Mouse (Mus musculus): ENCODE measurements around the gene Mettl23. TPM values are rescaled to one million over a fixed set of nuclear protein-coding genes. Genes with fewer than 3 reads are reported as not detected.

Mettl23 gene
- total RNA-seq, 1 experiment = 34.4 TPM

DNA sequence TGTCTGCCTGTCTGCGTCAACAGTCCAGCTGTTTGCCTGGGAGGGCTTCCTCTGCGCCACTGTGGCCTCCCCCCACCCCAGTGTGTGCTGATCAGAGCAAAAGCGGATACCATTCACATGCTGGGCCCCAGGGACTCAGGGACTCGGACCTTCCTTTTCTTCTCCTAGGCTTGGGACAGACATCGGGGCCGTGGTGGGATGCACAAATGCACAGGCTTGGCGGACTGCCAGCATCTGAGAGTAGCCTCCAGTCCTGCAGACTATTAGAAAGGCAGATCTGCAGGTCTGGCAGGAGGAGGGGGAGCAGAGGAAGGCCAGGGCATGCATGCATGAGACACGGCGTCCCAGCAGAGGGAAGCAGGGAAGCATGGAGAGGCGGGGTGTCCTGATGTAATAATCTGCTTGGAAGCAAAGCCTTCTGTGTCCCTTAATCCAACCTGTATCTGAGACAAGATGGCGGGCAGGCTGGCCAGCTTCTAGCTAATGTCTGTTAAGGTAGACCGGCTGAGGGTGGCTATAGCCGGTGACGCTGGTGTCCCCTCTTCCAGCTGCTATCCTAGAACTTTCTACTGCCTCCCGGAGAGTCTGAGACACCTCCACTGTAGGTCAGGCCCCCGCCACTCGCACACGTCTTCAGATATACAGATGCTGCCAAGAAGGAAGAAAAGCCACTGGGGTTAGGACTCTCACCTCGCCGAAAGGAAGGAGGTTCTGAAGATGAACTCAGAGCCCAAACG, 30.1 kb upstream of the Mettl23 start:
- no peak for DNase-seq (ENCODE audit: low read depth, low spot score)
- Histone ChIP-seq H3K4me3 (ENCODE audit: insufficient read depth in 1 of 2, low read depth in 1 of 2, low read length in 2 of 2, poor library complexity in 1 of 2, severe bottlenecking in 1 of 2) (0 out of 4 replicates have a peak overlapping the region, but pooled peaks of 1 of the 2 experiments have one; percentile 24), H3K9ac (ENCODE audit: insufficient read depth, low read depth, low read length, poor library complexity, severe bottlenecking) (peak overlapping the region; percentile 28; the same call in 1 of the 2 replicates), H3K9me3 (ENCODE audit: control insufficient read depth, insufficient read depth, low read depth, low read length) (no peaks in the 10 kb centered on the region), H3K27ac (ENCODE audit: insufficient read depth, low read depth, low read length, poor library complexity, severe bottlenecking) (no peak overlapping the region), H3K36me3 (ENCODE audit: control insufficient read depth, insufficient read depth, low read length, poor library complexity, severe bottlenecking) (no peaks in the 10 kb centered on the region), H3K4me1 (ENCODE audit: control insufficient read depth in 2 of 2, insufficient read depth in 2 of 2, low read length in 2 of 2, poor library complexity in 1 of 2) (peaks cover 0 to 26% of the 10 kb centered on the region in 2 experiments; a peak in 2 of 4 replicates)
- in situ Hi-C loops (cut with MboI; ENCODE audit: low sequenced_read_pairs in 2 of 2, unreplicated experiment in 2 of 2) = loop anchor here (10.0 to 25.0 kb wide), 2 partner anchors 168 to 176 kb away; partner anchors contain the start of gene Rhbdf2 (in 1 of the 2)
- TF ChIP-seq ZNF384 (IDR thresholded peaks at IDR 0.05; ENCODE audit: low read depth, low read length) (no peak), ZC3H11A (IDR thresholded peaks at IDR 0.05; ENCODE audit: borderline replicate concordance, low read depth, low read length) (no peak), CHD2 (IDR thresholded peaks at IDR 0.05; ENCODE audit: low read depth, low read length) (no peak), MAFK (IDR thresholded peaks at IDR 0.05; ENCODE audit: insufficient read depth, low read depth, low read length) (no peak), HCFC1 (IDR thresholded peaks at IDR 0.05; ENCODE audit: borderline replicate concordance, insufficient read depth, low read length) (no peak)

DNA sequence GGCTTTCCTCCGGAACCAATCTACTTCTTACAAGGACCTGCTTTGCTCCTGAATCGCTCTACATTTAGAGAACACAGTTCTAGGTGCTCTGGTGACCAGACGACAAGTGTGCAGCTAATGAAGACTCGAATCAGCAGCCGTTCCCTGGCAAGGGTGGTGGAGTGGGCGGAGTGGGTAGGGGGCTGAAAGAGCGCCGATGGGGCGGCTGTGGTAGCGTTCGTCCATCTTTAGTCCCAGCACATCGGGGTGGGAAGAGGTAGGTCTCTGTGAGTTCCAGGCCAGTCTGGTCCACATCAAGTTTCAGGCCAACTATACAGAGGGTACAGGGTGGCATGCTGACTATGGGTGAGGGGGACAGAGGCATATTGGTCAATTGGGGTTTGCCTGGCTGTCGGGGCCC, 29.5 kb upstream of the Mettl23 start:
- no peak for DNase-seq (ENCODE audit: low read depth, low spot score)
- no peaks in the 10 kb centered on the region for H3K9me3 ChIP-seq (ENCODE audit: control insufficient read depth, insufficient read depth, low read depth, low read length)
- no peaks in the 10 kb centered on the region for H3K36me3 ChIP-seq (ENCODE audit: control insufficient read depth, insufficient read depth, low read length, poor library complexity, severe bottlenecking)
- H3K4me3 ChIP-seq (ENCODE audit: insufficient read depth in 1 of 2, low read depth in 1 of 2, low read length in 2 of 2, poor library complexity in 1 of 2, severe bottlenecking in 1 of 2) = peak overlapping the region in 1 of 2 experiments; percentile 24; a peak in 1 of 4 replicates
- in situ Hi-C loops (cut with MboI; ENCODE audit: low sequenced_read_pairs in 2 of 2, unreplicated experiment in 2 of 2) = loop anchor here (10.0 to 25.0 kb wide), 2 partner anchors 169 to 176 kb away; partner anchors contain the start of gene Rhbdf2 (in 1 of the 2)
- no peak overlapping the region for H3K9ac ChIP-seq (ENCODE audit: insufficient read depth, low read depth, low read length, poor library complexity, severe bottlenecking)
- H3K4me1 ChIP-seq (ENCODE audit: control insufficient read depth in 2 of 2, insufficient read depth in 2 of 2, low read length in 2 of 2, poor library complexity in 1 of 2) = peaks cover 0 to 26% of the 10 kb centered on the region in 2 experiments; a peak in 2 of 4 replicates
- TF ChIP-seq ZC3H11A (IDR thresholded peaks at IDR 0.05; ENCODE audit: borderline replicate concordance, low read depth, low read length) = no peak
- TF ChIP-seq CHD2 (IDR thresholded peaks at IDR 0.05; ENCODE audit: low read depth, low read length) = no peak
- no peak for TF ChIP-seq ZNF384 (IDR thresholded peaks at IDR 0.05; ENCODE audit: low read depth, low read length)
- TF ChIP-seq MAFK (IDR thresholded peaks at IDR 0.05; ENCODE audit: insufficient read depth, low read depth, low read length) = no peak
- no peak for TF ChIP-seq HCFC1 (IDR thresholded peaks at IDR 0.05; ENCODE audit: borderline replicate concordance, insufficient read depth, low read length)
- no peak overlapping the region for H3K27ac ChIP-seq (ENCODE audit: insufficient read depth, low read depth, low read length, poor library complexity, severe bottlenecking)

DNA sequence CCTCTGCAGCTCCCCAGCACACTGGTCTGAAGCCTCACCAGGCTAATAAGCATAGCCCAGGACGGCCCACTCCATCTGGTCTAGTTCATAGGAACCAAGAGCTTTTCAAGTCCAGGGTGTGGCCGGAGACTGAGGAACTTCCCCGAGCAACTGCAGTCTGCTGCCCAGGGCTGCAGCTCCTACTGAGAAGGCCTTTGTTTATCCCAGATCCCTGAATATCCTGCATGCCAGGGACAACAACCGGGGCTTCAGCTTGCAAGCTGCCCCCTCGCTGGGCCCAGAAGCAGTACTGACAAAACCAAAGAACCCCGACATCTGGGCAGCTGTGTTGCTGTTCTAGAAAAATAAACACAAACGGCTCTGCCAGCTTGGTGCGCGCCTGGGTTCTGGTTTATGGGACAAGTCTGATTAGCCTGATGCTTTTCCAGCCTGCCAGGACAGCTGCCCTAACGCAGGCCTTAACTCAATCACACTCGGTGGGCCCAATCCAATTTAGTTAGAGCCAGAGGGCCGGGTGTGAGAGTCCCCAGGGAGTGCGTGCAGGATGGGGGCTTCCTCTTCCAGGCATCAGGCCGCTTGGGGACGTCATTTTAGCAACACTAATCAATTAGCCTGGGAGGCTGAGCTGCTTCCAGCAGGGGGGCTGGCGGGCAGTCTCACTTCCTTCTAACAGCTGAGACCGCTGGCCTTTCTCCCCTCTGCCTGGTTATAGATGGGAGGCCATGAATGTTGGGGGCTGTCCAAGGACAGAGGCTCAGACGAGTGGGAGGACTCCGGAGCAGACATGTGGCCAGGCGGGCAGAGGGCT, 28.8 kb upstream of the Mettl23 start:
- H3K9ac ChIP-seq (ENCODE audit: insufficient read depth, low read depth, low read length, poor library complexity, severe bottlenecking) = no peak overlapping the region
- H3K27ac ChIP-seq (ENCODE audit: insufficient read depth, low read depth, low read length, poor library complexity, severe bottlenecking) = no peak overlapping the region
- DNase-seq (ENCODE audit: low read depth, low spot score) = no peak
- H3K9me3 ChIP-seq (ENCODE audit: control insufficient read depth, insufficient read depth, low read depth, low read length) = no peaks in the 10 kb centered on the region
- TF ChIP-seq HCFC1 (IDR thresholded peaks at IDR 0.05; ENCODE audit: borderline replicate concordance, insufficient read depth, low read length) (no peak), ZNF384 (IDR thresholded peaks at IDR 0.05; ENCODE audit: low read depth, low read length) (no peak), MAFK (IDR thresholded peaks at IDR 0.05; ENCODE audit: insufficient read depth, low read depth, low read length) (no peak), ZC3H11A (IDR thresholded peaks at IDR 0.05; ENCODE audit: borderline replicate concordance, low read depth, low read length) (no peak), CHD2 (IDR thresholded peaks at IDR 0.05; ENCODE audit: low read depth, low read length) (no peak)
- H3K4me3 ChIP-seq (ENCODE audit: insufficient read depth in 1 of 2, low read depth in 1 of 2, low read length in 2 of 2, poor library complexity in 1 of 2, severe bottlenecking in 1 of 2) = peak overlapping the region; percentile 2 to 10; a peak in 2 of 4 replicates
- H3K36me3 ChIP-seq (ENCODE audit: control insufficient read depth, insufficient read depth, low read length, poor library complexity, severe bottlenecking) = no peaks in the 10 kb centered on the region
- H3K4me1 ChIP-seq (ENCODE audit: control insufficient read depth in 2 of 2, insufficient read depth in 2 of 2, low read length in 2 of 2, poor library complexity in 1 of 2) = peaks cover 0 to 26% of the 10 kb centered on the region in 2 experiments; a peak in 2 of 4 replicates
- in situ Hi-C loops (cut with MboI; ENCODE audit: low sequenced_read_pairs in 2 of 2, unreplicated experiment in 2 of 2) = loop anchor here (10.0 to 25.0 kb wide), 2 partner anchors 169 to 177 kb away; partner anchors contain the start of gene Rhbdf2 (in 1 of the 2)

DNA sequence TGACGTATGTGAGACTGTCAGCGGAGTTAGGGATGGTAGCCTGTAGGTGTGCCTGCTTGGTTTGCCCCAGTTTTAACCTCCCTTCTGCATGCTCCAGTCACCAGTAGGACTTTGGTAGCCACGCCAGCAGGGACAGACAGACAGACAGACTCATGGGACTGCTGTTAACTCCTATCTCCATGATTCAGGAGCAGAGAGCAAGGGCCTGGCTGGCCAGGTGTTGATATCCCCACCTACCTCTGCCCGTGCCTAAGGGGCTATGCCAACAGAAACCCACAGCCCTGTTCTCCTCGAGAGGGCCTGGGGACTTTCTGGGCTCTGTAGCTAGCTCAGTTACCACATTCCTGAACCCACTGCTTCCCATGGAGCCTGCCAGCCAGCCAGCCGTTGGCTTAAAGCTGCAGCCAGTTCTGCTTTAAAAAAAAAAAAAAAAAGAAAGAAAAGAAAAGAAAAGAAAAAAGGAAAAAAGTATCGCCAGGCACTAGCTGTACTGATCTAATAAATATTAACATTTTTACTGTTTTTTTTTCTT, 28.1 kb upstream of the Mettl23 start:
- no peaks in the 10 kb centered on the region for H3K36me3 ChIP-seq (ENCODE audit: control insufficient read depth, insufficient read depth, low read length, poor library complexity, severe bottlenecking)
- H3K9ac ChIP-seq (ENCODE audit: insufficient read depth, low read depth, low read length, poor library complexity, severe bottlenecking) = no peak overlapping the region
- H3K27ac ChIP-seq (ENCODE audit: insufficient read depth, low read depth, low read length, poor library complexity, severe bottlenecking) = no peak overlapping the region
- TF ChIP-seq ZNF384 (IDR thresholded peaks at IDR 0.05; ENCODE audit: low read depth, low read length) = no peak
- TF ChIP-seq ZC3H11A (IDR thresholded peaks at IDR 0.05; ENCODE audit: borderline replicate concordance, low read depth, low read length) = no peak
- no peak for TF ChIP-seq CHD2 (IDR thresholded peaks at IDR 0.05; ENCODE audit: low read depth, low read length)
- no peak for TF ChIP-seq MAFK (IDR thresholded peaks at IDR 0.05; ENCODE audit: insufficient read depth, low read depth, low read length)
- no peak for TF ChIP-seq HCFC1 (IDR thresholded peaks at IDR 0.05; ENCODE audit: borderline replicate concordance, insufficient read depth, low read length)
- peaks cover 0 to 24% of the 10 kb centered on the region in 2 experiments; a peak in 2 of 4 replicates for H3K4me1 ChIP-seq (ENCODE audit: control insufficient read depth in 2 of 2, insufficient read depth in 2 of 2, low read length in 2 of 2, poor library complexity in 1 of 2)
- peak overlapping the region; percentile 2 to 10; a peak in 2 of 4 replicates for H3K4me3 ChIP-seq (ENCODE audit: insufficient read depth in 1 of 2, low read depth in 1 of 2, low read length in 2 of 2, poor library complexity in 1 of 2, severe bottlenecking in 1 of 2)
- in situ Hi-C loops (cut with MboI; ENCODE audit: low sequenced_read_pairs in 2 of 2, unreplicated experiment in 2 of 2) = loop anchor here (10.0 to 25.0 kb wide), 2 partner anchors 170 to 178 kb away; partner anchors contain the start of gene Rhbdf2 (in 1 of the 2)
- DNase-seq (ENCODE audit: low read depth, low spot score) = no peak
- no peaks in the 10 kb centered on the region for H3K9me3 ChIP-seq (ENCODE audit: control insufficient read depth, insufficient read depth, low read depth, low read length)

Data from ES-E14 (cell line).